Mouse (Mus musculus): ENCODE results near the gene Ephb1. TPM values are rescaled to one million over a fixed set of nuclear protein-coding genes. Genes with fewer than 3 reads are reported as not detected.
A peak's percentile ranks its signal among the peaks of the same experiment; 100 is the strongest.

The Ephb1 gene
- total and polyA plus RNA-seq, 3 experiments = 1.8 to 2.2 (median 2.2) TPM

- DNase-seq = no peak
Observed at GRCm38 (mm10) chr9:102045886-102046285, 308.6 kb downstream of the Ephb1 start.

- DNase-seq = no peak
Observed at GRCm38 (mm10) chr9:102045111-102045861, 309.2 kb downstream of the Ephb1 start.

DNA sequence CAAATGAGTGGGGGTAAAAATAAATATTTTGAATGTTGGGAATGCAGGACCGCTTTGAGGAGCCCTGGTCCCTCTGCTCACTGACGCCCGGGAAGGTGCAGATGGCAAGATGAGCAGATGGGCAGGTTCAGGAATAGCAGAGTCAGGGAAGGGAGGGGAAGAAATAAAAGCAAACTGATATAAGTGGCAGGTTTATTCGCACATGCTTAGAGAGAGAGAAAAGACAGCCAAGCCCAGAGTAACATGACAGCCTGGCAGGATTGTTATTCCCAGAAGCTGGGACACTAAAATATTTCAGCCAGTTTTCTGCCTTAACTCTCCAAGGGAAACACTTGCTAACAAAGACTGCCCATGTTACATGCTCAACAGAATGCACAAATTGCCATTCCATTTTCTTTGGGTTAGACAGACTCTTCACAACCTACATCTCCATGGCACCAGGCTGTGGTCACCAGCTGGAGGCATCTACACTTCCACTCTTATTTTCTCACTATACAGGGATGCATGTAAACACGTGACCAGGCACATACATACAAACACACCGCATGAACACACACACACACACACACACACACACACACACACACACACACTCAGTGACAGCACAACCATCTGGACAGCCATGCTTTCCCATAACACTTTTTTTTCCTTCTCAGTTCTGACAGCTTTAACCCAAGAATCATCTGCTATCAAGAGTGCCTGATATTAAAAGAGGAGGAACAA, 315.3 kb downstream of the Ephb1 start:
- DNase-seq = no peak

GRCm38 (mm10) chr9:102036132-102036531, 318.4 kb downstream of the Ephb1 start:
- no peak for DNase-seq

- no peak for DNase-seq
Observed at GRCm38 (mm10) chr9:102033231-102033630, 321.3 kb downstream of the Ephb1 start.

DNA sequence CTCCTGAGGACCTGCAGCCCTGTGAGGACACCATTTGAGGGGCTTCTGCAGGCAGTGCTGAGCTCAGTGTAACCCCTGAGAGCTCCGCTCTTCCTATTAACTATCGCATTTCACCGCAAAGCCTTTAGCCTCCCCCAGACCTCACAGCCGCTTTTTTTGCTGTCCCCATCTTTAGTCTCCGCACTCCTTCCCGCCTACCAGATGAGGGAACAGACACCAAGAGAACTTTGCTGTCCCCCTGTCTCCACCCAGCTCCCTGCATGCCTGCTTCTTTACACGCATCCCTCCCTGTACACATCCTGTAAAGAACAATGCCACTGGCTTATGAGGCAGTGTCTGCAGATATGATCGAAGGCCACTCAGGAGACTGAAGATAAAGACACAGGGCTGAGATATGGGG, 322.1 kb downstream of the Ephb1 start:
- no peak for DNase-seq

DNA sequence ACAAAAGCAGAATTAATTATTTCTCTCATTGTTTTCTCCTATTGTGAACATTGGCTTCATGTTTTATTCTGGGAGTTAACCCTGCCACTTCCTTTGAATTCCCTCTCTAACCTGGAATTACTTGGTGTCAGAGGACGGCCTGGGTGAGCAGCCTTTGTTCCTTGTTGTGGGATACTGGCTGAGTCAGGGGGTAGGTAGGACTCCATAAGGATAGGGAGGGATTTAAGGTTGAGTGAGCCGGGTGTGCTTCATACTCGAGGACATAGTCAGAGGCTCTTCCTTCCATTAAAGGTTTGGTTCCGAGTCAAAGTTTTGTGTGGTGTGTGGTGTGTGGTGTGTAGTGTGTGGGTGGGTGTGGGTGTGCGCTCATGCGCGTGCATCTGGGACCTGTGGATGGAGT, 324.8 kb downstream of the Ephb1 start:
- no peak for DNase-seq

GRCm38 (mm10) chr9:102026136-102026535, 328.4 kb downstream of the Ephb1 start:
- no peak for DNase-seq

DNA sequence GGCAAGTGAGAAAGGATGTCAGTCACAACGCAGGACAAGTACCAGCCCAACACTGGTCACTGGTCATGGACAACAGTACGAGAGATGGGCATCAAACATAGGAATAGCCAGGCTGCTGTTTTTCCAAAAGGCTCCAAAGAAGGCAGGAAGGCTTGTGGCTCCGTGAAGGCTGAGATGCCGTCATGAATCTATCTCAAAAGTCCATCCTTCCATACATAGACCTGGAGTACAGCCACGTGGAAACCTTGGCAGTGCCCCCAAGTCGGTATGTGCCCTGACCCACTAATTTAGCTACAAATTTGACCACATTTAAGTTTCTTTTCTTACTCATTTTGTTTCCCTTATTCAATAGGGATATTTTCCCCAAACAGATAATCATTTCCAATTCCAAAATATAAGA, 329.4 kb downstream of the Ephb1 start:
- DNase-seq = no peak

DNA sequence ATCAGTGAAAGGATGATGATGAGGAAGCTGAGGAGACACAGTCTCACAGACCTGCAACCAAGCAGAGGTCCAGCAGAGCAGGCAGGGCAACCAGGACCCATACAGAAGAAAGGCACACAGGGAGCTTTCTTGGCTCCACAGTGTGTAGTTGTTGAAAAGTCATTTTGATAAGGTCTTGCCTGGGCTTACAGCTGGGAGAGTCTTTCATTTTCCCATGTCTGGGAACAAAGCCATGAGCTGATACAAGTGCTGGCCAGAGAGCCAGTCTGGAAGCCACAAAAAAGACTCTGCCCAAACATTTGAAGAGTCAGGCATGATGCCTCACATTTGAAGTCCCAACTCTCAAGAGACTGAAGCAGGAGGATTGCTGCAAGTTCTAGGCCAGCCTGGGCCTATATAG, 339.0 kb downstream of the Ephb1 start:
- no peak for DNase-seq

- DNase-seq = no peak
Observed at GRCm38 (mm10) chr9:102007706-102008105, 346.8 kb downstream of the Ephb1 start.

DNA sequence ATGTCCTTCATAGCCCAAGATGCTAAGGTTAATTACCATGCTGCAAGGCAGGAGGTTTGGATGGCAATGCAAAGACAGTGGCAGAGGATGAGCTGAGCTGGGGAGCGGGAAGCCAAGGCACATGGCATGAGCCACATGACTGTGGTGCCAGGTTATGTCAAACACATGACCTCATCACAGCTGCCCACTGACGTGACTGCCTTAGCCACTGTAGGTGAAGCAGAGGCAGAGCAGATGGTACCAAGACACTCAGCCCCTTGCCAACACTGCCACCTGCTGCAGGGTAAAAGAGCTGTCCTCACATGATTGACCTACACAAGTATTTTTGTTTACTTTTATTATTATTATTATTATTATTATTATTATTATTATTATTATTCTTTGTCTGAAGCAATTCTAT, 348.0 kb downstream of the Ephb1 start:
- DNase-seq = peak; percentile 24

DNA sequence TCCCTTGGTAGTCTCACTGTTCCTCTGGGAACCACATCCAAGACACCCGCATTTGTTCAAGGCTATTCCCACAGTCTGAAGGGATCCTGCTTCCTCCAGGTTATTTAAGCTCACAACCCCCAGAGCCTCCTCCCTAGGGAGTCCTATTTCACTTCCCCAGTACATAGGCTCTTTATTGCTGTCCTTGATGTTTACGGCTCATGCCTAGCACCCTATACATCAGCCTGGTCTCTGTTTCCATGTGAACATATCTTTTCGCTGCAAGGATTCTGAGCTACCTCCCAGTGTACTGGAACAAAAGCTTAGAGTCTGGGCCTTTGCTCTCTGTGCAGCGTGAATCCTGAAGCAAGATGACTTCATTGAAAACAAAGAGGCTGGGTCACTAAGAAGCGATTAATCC, 351.6 kb downstream of the Ephb1 start:
- DNase-seq = no peak

DNA sequence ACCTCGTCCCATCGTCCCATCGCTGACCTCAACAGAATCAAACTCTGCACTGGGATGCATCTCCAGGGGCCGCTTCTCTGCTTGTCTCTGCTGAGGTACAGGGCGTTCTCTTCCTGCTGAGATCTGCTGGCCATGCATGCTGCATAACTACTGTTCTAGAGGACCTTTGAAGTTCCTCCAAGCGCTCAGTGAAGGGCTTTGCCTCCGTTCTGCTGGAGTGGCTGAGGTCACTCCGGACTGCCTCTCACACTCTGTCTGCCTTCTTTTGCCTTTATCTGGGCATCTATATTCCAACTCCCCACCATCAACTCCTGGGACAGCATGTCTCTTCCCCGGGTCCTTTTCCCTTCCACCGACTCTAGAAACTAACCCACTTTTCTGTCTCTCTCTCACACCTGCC, 352.3 kb downstream of the Ephb1 start:
- no peak for DNase-seq

DNA sequence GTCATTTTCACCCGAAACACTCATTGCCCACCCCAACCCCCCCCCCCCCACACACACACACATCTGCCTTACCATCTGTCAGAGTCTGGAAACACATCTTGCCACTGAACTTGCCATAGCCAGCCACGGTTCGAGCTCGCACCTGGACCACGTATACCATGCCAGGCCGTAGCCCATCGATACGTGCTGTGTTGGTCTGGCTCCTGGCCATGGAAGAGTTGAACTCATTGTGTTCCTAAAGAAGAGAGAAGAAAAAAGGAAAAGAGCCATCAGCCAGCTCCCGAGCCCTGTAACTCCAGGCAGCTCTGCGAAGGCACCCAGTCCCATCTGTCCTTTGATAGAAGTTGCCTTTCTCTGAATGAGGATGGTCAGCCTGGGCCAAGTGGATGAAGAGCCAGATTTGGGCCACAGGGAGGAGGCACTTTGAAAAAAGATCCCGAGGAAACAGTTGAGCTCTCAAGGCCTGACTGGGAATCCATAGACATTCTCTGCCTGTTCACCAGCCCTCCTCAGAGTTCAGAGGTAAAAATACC, 352.8 kb downstream of the Ephb1 start:
- no peak for DNase-seq

- no peak for DNase-seq
Observed at GRCm38 (mm10) chr9:101999690-102000089, 354.8 kb downstream of the Ephb1 start.

DNA sequence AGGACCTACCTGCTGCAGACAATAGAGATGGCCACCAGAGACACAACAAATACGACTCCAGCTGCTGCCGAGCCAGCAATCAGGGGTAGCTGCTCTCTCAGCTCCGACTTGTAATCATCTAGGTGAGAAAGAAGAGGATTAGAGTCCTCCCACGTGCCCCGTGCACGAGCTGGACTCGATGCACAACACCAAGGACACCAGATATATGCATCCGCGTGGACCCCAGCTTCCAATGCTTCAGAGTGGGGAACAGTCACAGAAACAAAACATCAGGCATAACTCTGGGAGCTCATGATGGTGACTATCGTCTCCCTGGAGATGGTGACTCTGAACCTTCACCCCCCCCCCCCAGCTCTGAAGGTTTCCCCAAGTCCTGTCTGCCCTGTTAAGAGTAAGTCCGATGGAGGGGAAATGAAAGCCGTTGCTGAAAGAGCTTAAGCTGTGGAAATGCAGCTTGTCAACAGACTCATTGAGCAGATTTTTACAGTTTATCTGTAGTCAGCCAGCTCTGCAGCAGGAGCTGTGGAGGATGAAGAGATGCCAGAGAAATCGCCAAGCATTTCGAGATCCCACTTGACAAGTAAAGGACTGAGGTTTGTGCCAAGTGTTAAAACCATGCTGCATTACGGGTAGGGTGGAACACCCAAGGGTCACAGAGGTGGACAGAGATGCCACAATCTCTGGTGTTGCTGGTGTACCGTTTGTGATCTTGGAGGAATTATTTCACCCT, 357.6 kb downstream of the Ephb1 start:
- no peak for DNase-seq

GRCm38 (mm10) chr9:101996183-101996582, 358.3 kb downstream of the Ephb1 start:
- no peak for DNase-seq

GRCm38 (mm10) chr9:101995423-101996156, 358.9 kb downstream of the Ephb1 start:
- DNase-seq = no peak

DNA sequence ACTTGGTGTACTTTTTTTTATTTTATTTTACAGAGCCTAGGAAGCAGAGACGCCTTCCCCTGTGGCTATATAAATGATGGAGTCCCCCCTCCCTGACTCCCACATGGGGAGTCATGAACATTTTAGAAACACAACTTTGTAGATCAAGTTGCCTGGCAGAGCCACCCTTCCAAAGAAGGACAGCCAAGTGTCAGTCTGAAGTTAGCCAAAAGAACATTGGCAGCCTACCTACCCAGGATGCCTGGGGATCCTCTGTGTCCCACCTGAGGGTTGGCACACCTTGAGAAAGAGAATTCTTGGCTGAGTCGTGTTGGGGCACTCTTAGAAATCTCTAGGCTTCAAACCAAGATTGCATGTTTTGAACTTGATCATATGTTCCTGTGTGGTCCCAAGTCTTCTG, 360.4 kb downstream of the Ephb1 start:
- no peak for DNase-seq

GRCm38 (mm10) chr9:101990836-101991235, 363.7 kb downstream of the Ephb1 start:
- DNase-seq = no peak

GRCm38 (mm10) chr9:101990032-101990431, 364.5 kb downstream of the Ephb1 start:
- no peak for DNase-seq
